Mouse (Mus musculus): ENCODE results near the gene Ldlrad2.

GRCm38 (mm10) chr4:137609702-137610101, 35.3 kb upstream of the Ldlrad2 start:
- TF ChIP-seq EP300 (IDR thresholded peaks at IDR 0.05; ENCODE audit: low read depth) (no peak), CTCF (IDR thresholded peaks at IDR 0.05; ENCODE audit: low read depth) (no peak)

All from heart, postnatal 0 days (tissue).